Mouse (Mus musculus): ENCODE data around the gene Dlgap1. TPM values are rescaled to one million over a fixed set of nuclear protein-coding genes. Genes with fewer than 3 reads are reported as not detected.

The Dlgap1 gene
- polyA plus RNA-seq, 1 experiment from 2014 or later, result 3.8 TPM

- no peak for ATAC-seq (ENCODE audit: low FRiP score, low TSS enrichment)
- Histone ChIP-seq H3K4me2 (replicated peaks; ENCODE audit: low read depth, low read length) (no peak overlapping the region), H3K4me3 (ENCODE audit: low read length) (no peak overlapping the region), H3K9ac (ENCODE audit: low read depth, low read length) (no peak overlapping the region), H3K27ac (ENCODE audit: low read depth, low read length) (no peak overlapping the region), H3K9me3 (ENCODE audit: control insufficient read depth, low read length) (no peaks in the 10 kb centered on the region), H3K36me3 (ENCODE audit: control insufficient read depth, insufficient read depth, low read length) (peaks cover 27% of the 10 kb centered on the region), H3K4me1 (ENCODE audit: control insufficient read depth, insufficient read depth, low read length) (no peaks in the 10 kb centered on the region), H3K27me3 (ENCODE audit: control insufficient read depth, insufficient read depth, low read length) (no peaks in the 10 kb centered on the region)
- 58% methylated on average over 5 of the region's 5 CpGs for WGBS
These were observed 869.7 kb downstream of the Dlgap1 start for GRCm38 (mm10) chr17:70838533-70838932.

- Histone ChIP-seq H3K27ac (ENCODE audit: low read depth, low read length) (no peak overlapping the region), H3K36me3 (ENCODE audit: control insufficient read depth, insufficient read depth, low read length) (peaks cover 52% of the 10 kb centered on the region), H3K4me2 (replicated peaks; ENCODE audit: low read depth, low read length) (no peak overlapping the region), H3K4me3 (ENCODE audit: low read length) (no peak overlapping the region), H3K27me3 (ENCODE audit: control insufficient read depth, insufficient read depth, low read length) (no peaks in the 10 kb centered on the region), H3K4me1 (ENCODE audit: control insufficient read depth, insufficient read depth, low read length) (peaks cover 17% of the 10 kb centered on the region), H3K9me3 (ENCODE audit: control insufficient read depth, low read length) (no peaks in the 10 kb centered on the region), H3K9ac (ENCODE audit: low read depth, low read length) (no peak overlapping the region)
- WGBS, result 42% methylated on average over 4 of the region's 4 CpGs
- no peak for ATAC-seq (ENCODE audit: low FRiP score, low TSS enrichment)
These were observed 874.4 kb downstream of the Dlgap1 start for GRCm38 (mm10) chr17:70843252-70843651.

- peaks cover 17% of the 10 kb centered on the region for H3K4me1 ChIP-seq (ENCODE audit: control insufficient read depth, insufficient read depth, low read length)
- peaks cover 52% of the 10 kb centered on the region for H3K36me3 ChIP-seq (ENCODE audit: control insufficient read depth, insufficient read depth, low read length)
- H3K4me3 ChIP-seq (ENCODE audit: low read length), result no peak overlapping the region
- ATAC-seq (ENCODE audit: low FRiP score, low TSS enrichment), result no peak
- no peaks in the 10 kb centered on the region for H3K27me3 ChIP-seq (ENCODE audit: control insufficient read depth, insufficient read depth, low read length)
- no peaks in the 10 kb centered on the region for H3K9me3 ChIP-seq (ENCODE audit: control insufficient read depth, low read length)
- no peak overlapping the region for H3K4me2 ChIP-seq (replicated peaks; ENCODE audit: low read depth, low read length)
- WGBS, result 66% methylated on average over 10 of the region's 10 CpGs
- no peak overlapping the region; the same call in 1 of the 2 replicates for H3K27ac ChIP-seq (ENCODE audit: low read depth, low read length)
- no peak overlapping the region for H3K9ac ChIP-seq (ENCODE audit: low read depth, low read length)
These were observed 876.1 kb downstream of the Dlgap1 start for GRCm38 (mm10) chr17:70844971-70845370.

DNA sequence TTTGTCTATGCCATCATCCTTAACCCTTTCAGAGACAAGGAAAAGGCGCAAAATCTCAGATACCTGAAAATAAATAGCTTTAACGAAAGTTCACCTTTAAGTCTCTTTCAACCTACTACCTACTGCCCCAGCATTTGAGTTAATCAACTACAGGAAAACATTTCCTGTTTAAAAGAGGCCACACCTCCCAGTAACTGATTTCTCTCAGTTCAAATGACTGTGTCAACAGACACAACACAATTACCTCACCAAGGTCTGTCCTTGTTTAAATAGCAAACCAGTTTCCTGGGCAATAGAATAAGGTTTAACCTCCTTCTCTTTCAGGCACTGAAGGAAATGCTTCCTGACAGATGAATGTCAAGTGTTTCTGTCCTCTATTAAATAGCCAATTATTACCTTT is 876.7 kb downstream of the Dlgap1 start:
- WGBS, result 79% methylated on average over 2 of the region's 2 CpGs
- ATAC-seq (ENCODE audit: low FRiP score, low TSS enrichment), result no peak

GRCm38 (mm10) chr17:70846111-70846644 is 877.3 kb downstream of the Dlgap1 start:
- peaks cover 46% of the 10 kb centered on the region for H3K36me3 ChIP-seq (ENCODE audit: control insufficient read depth, insufficient read depth, low read length)
- H3K27ac ChIP-seq (ENCODE audit: low read depth, low read length), result peak overlapping the region; percentile 42; the same call in 1 of the 2 replicates
- 0 out of 2 replicates have a peak overlapping the region, but pooled peaks have one; percentile 8 for H3K9ac ChIP-seq (ENCODE audit: low read depth, low read length)
- peak overlapping the region; percentile 17 for H3K4me2 ChIP-seq (replicated peaks; ENCODE audit: low read depth, low read length)
- no peaks in the 10 kb centered on the region for H3K9me3 ChIP-seq (ENCODE audit: control insufficient read depth, low read length)
- ATAC-seq (ENCODE audit: low FRiP score, low TSS enrichment), result no peak
- WGBS, result 54% methylated on average over 8 of the region's 8 CpGs
- H3K4me1 ChIP-seq (ENCODE audit: control insufficient read depth, insufficient read depth, low read length), result peaks cover 17% of the 10 kb centered on the region
- H3K27me3 ChIP-seq (ENCODE audit: control insufficient read depth, insufficient read depth, low read length), result no peaks in the 10 kb centered on the region
- H3K4me3 ChIP-seq (ENCODE audit: low read length), result no peak overlapping the region; the same call in 1 of the 2 replicates

More for the DNA sequence above, 876.7 kb downstream of the Dlgap1 start:
- Histone ChIP-seq H3K4me1 (ENCODE audit: control insufficient read depth, insufficient read depth, low read length) (peaks cover 17% of the 10 kb centered on the region), H3K27me3 (ENCODE audit: control insufficient read depth, insufficient read depth, low read length) (no peaks in the 10 kb centered on the region), H3K4me2 (replicated peaks; ENCODE audit: low read depth, low read length) (peak overlapping the region; percentile 8; the same call in 1 of the 2 replicates), H3K27ac (ENCODE audit: low read depth, low read length) (peak overlapping the region; percentile 43; the same call in 1 of the 2 replicates), H3K36me3 (ENCODE audit: control insufficient read depth, insufficient read depth, low read length) (peaks cover 47% of the 10 kb centered on the region), H3K9ac (ENCODE audit: low read depth, low read length) (no peak overlapping the region), H3K9me3 (ENCODE audit: control insufficient read depth, low read length) (no peaks in the 10 kb centered on the region), H3K4me3 (ENCODE audit: low read length) (no peak overlapping the region)

DNA sequence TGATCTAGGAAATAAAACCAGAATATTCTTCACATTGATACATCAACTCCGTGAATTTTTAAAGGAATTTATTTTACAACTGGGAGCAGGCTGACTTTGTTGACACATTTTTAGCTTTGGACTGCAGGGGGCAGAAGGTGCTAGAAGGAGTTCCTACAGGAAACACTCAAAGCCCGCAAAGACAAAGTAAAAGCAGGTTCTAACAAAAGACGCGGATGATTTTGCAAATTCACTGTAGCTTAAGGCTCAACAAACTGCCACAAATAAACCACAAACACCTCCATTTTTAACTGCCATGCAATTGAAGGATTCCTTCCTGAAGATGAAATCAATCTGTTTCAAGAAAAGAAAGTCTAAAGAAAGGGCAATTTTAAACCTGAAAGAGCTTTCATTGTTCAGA is 878.2 kb downstream of the Dlgap1 start:
- peak overlapping the region; percentile 51; the same call in 1 of the 2 replicates for H3K9ac ChIP-seq (ENCODE audit: low read depth, low read length)
- peak overlapping the region; percentile 45 for H3K4me3 ChIP-seq (ENCODE audit: low read length)

DNA sequence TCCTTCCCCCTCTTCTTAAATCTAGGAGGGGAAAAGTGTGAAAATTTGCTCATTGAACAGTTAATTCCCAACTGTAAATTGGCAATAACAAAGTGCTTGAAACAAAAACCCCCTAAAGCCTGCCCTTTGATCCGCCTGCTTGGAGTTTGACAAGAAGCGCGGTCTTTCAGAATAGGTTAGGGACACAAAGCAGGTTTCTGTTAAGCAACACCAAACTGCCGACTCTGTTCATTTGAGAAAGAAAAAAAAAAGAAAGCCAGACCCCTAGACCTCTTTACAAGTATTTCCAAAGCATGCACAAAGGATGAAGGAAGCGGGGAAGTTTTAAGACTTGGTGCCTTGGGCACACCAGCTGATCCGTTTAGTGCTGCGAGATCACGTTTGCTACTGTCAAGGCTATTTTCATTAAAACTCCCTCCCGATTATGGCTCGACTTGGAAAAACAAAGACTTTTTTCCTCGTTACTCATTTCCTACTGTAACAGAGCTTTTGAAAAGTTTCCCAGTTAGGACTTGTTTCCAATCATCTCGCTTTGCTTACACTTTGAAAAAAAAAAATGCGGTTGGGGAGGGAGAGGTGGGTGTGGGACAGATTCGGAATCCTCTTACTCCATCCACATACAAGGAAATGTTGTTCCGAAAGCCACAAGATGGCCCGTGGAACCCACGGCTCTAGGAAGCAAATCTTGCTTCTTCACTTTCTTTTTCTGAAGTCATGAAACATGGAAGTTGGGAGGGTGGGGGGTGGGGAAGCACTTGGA is 879.1 kb downstream of the Dlgap1 start:
- no peak for ATAC-seq (ENCODE audit: low FRiP score, low TSS enrichment)
- H3K4me3 ChIP-seq (ENCODE audit: low read length), result peak overlapping the region; percentile 45
- peak overlapping the region; percentile 75 for H3K4me2 ChIP-seq (replicated peaks; ENCODE audit: low read depth, low read length)
- peak overlapping the region; percentile 70 for H3K9ac ChIP-seq (ENCODE audit: low read depth, low read length)
- no peaks in the 10 kb centered on the region for H3K27me3 ChIP-seq (ENCODE audit: control insufficient read depth, insufficient read depth, low read length)
- under 1% methylated on average over 17 of the region's 17 CpGs for WGBS
- H3K36me3 ChIP-seq (ENCODE audit: control insufficient read depth, insufficient read depth, low read length), result peaks cover 35% of the 10 kb centered on the region
- peak overlapping the region; percentile 98 for H3K27ac ChIP-seq (ENCODE audit: low read depth, low read length)
- H3K4me1 ChIP-seq (ENCODE audit: control insufficient read depth, insufficient read depth, low read length), result peaks cover 17% of the 10 kb centered on the region
- H3K9me3 ChIP-seq (ENCODE audit: control insufficient read depth, low read length), result no peaks in the 10 kb centered on the region

More for the DNA sequence above, 878.2 kb downstream of the Dlgap1 start:
- no peaks in the 10 kb centered on the region for H3K9me3 ChIP-seq (ENCODE audit: control insufficient read depth, low read length)
- peak overlapping the region; percentile 75 for H3K4me2 ChIP-seq (replicated peaks; ENCODE audit: low read depth, low read length)
- H3K27ac ChIP-seq (ENCODE audit: low read depth, low read length), result no peak overlapping the region
- no peaks in the 10 kb centered on the region for H3K27me3 ChIP-seq (ENCODE audit: control insufficient read depth, insufficient read depth, low read length)
- H3K4me1 ChIP-seq (ENCODE audit: control insufficient read depth, insufficient read depth, low read length), result peaks cover 17% of the 10 kb centered on the region
- no peak for ATAC-seq (ENCODE audit: low FRiP score, low TSS enrichment)
- H3K36me3 ChIP-seq (ENCODE audit: control insufficient read depth, insufficient read depth, low read length), result peaks cover 41% of the 10 kb centered on the region
- WGBS, result 1% methylated on average over 4 of the region's 4 CpGs

DNA sequence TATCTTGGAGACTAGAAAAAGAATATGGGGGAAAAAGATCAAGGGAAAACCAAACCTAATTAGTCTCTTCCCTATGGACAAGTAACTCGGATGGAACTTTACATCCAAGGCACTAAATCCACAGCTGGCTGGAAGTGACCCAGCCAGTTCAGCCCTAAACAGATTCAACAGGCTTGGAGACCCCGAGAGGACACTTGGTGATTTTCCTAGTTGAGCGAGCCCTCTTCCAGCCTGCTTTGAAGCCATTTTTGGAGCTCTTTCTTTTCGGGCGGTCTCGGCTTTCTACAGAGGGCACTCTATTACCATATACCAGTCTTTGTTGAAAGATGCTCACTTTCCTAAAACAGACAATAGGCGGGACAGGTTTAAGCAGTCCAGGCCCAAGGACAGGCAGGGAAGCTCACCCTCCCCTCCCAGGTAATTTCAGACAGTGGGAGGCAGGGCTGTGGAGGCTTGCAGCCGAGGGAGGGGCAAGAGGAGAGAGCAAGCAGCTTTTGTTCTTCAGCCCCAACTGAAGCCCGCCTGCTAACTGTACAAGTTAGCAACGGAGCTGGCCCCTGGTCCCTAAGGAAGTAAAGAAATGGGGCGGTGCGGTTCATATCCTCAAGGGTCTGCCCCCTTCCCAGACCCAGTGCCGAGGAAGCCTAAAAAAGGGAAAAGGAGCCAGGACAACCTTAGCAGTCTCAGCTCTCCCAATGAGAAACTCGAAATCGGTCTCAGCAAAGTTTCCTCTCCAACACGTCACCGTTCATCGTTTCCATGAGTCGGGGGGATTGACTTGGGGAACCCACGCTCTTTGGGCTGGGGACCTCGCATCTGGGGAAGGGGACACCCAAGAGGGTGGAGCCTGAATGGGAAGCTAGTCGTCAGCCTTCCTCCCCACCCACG is 879.9 kb downstream of the Dlgap1 start:
- peak overlapping the region; percentile 45 for H3K4me3 ChIP-seq (ENCODE audit: low read length)
- peak overlapping the region; percentile 75 for H3K4me2 ChIP-seq (replicated peaks; ENCODE audit: low read depth, low read length)
- H3K27ac ChIP-seq (ENCODE audit: low read depth, low read length), result peak overlapping the region; percentile 98
- H3K9me3 ChIP-seq (ENCODE audit: control insufficient read depth, low read length), result no peaks in the 10 kb centered on the region
- H3K9ac ChIP-seq (ENCODE audit: low read depth, low read length), result peak overlapping the region; percentile 70
- peaks cover 26% of the 10 kb centered on the region for H3K36me3 ChIP-seq (ENCODE audit: control insufficient read depth, insufficient read depth, low read length)
- no peaks in the 10 kb centered on the region for H3K27me3 ChIP-seq (ENCODE audit: control insufficient read depth, insufficient read depth, low read length)
- H3K4me1 ChIP-seq (ENCODE audit: control insufficient read depth, insufficient read depth, low read length), result peaks cover 17% of the 10 kb centered on the region
- ATAC-seq (ENCODE audit: low FRiP score, low TSS enrichment), result peak; percentile 24
- WGBS, result under 1% methylated on average over 23 of the region's 23 CpGs

All from kidney, embryonic 14.5 days (tissue).